Mouse (Mus musculus): ENCODE measurements around the gene Pknox1. TPM values are rescaled to one million over a fixed set of nuclear protein-coding genes. Genes with fewer than 3 reads are reported as not detected.

Pknox1 gene
- polyA plus RNA-seq, 1 experiment from 2014 or later, result 21.5 TPM

- H3K27me3 ChIP-seq (ENCODE audit: insufficient read depth, low read length), result no peaks in the 10 kb centered on the region
- DNase-seq (ENCODE audit: low spot score) (no peak), ATAC-seq (replicated peaks; ENCODE audit: low FRiP score, low read depth) (no peak)
- H3K4me2 ChIP-seq (ENCODE audit: low read length), result no peak overlapping the region
- no peaks in the 10 kb centered on the region for H3K36me3 ChIP-seq (ENCODE audit: insufficient read depth, low read length)
- no peak overlapping the region for H3K27ac ChIP-seq
- H3K9me3 ChIP-seq (replicated peaks; ENCODE audit: low read length), result no peaks in the 10 kb centered on the region
- no peak overlapping the region for H3K9ac ChIP-seq (ENCODE audit: low read depth, low read length)
- H3K4me1 ChIP-seq (replicated peaks; ENCODE audit: insufficient read depth, low read length), result no peaks in the 10 kb centered on the region
- TF ChIP-seq CTCF (IDR thresholded peaks at IDR 0.05; ENCODE audit: low read depth), result no peak
- 91% methylated on average over 4 of the region's 4 CpGs for WGBS
- no peak overlapping the region for H3K4me3 ChIP-seq (replicated peaks; ENCODE audit: low read depth, low read length)
Measured at GRCm38 (mm10) chr17:31623101-31623500, 58.6 kb downstream of the Pknox1 start.

- TF ChIP-seq CTCF (IDR thresholded peaks at IDR 0.05; ENCODE audit: low read depth), result no peak
- no peak overlapping the region for H3K4me3 ChIP-seq (replicated peaks; ENCODE audit: low read depth, low read length)
- ATAC-seq (replicated peaks; ENCODE audit: low FRiP score, low read depth) (no peak), DNase-seq (ENCODE audit: low spot score) (no peak)
- H3K27me3 ChIP-seq (ENCODE audit: insufficient read depth, low read length), result no peaks in the 10 kb centered on the region
- 94% methylated on average over 2 of the region's 2 CpGs for WGBS
- H3K9ac ChIP-seq (ENCODE audit: low read depth, low read length), result no peak overlapping the region
- H3K36me3 ChIP-seq (ENCODE audit: insufficient read depth, low read length), result no peaks in the 10 kb centered on the region
- no peaks in the 10 kb centered on the region for H3K4me1 ChIP-seq (replicated peaks; ENCODE audit: insufficient read depth, low read length)
- no peak overlapping the region for H3K27ac ChIP-seq
- no peak overlapping the region for H3K4me2 ChIP-seq (ENCODE audit: low read length)
- H3K9me3 ChIP-seq (replicated peaks; ENCODE audit: low read length), result no peaks in the 10 kb centered on the region
Measured at GRCm38 (mm10) chr17:31627961-31628360, 63.4 kb downstream of the Pknox1 start.

GRCm38 (mm10) chr17:31631081-31631800 lies 66.7 kb downstream of the Pknox1 start:
- WGBS, result 76% methylated on average over 10 of the region's 10 CpGs
- Histone ChIP-seq H3K27me3 (ENCODE audit: insufficient read depth, low read length) (no peaks in the 10 kb centered on the region), H3K9me3 (replicated peaks; ENCODE audit: low read length) (no peaks in the 10 kb centered on the region), H3K27ac (no peak overlapping the region), H3K4me1 (replicated peaks; ENCODE audit: insufficient read depth, low read length) (no peaks in the 10 kb centered on the region), H3K4me2 (ENCODE audit: low read length) (no peak overlapping the region), H3K36me3 (ENCODE audit: insufficient read depth, low read length) (no peaks in the 10 kb centered on the region), H3K9ac (ENCODE audit: low read depth, low read length) (no peak overlapping the region), H3K4me3 (replicated peaks; ENCODE audit: low read depth, low read length) (no peak overlapping the region)
- ATAC-seq (replicated peaks; ENCODE audit: low FRiP score, low read depth), result no peak
- TF ChIP-seq CTCF (IDR thresholded peaks at IDR 0.05; ENCODE audit: low read depth), result no peak
- no peak for DNase-seq (ENCODE audit: low spot score)

GRCm38 (mm10) chr17:31633007-31633406 lies 68.5 kb downstream of the Pknox1 start:
- Histone ChIP-seq H3K9me3 (replicated peaks; ENCODE audit: low read length) (no peaks in the 10 kb centered on the region), H3K4me1 (replicated peaks; ENCODE audit: insufficient read depth, low read length) (no peaks in the 10 kb centered on the region; the same call in 1 of the 2 replicates), H3K4me2 (ENCODE audit: low read length) (no peak overlapping the region), H3K27ac (no peak overlapping the region), H3K27me3 (ENCODE audit: insufficient read depth, low read length) (no peaks in the 10 kb centered on the region), H3K4me3 (replicated peaks; ENCODE audit: low read depth, low read length) (no peak overlapping the region), H3K36me3 (ENCODE audit: insufficient read depth, low read length) (no peaks in the 10 kb centered on the region), H3K9ac (ENCODE audit: low read depth, low read length) (no peak overlapping the region)
- ATAC-seq (replicated peaks; ENCODE audit: low FRiP score, low read depth), result no peak
- DNase-seq (ENCODE audit: low spot score), result no peak
- TF ChIP-seq CTCF (IDR thresholded peaks at IDR 0.05; ENCODE audit: low read depth), result no peak
- WGBS, result 69% methylated on average over 6 of the region's 6 CpGs

- no peak overlapping the region for H3K4me3 ChIP-seq (replicated peaks; ENCODE audit: low read depth, low read length)
- no peaks in the 10 kb centered on the region; the same call in 1 of the 2 replicates for H3K4me1 ChIP-seq (replicated peaks; ENCODE audit: insufficient read depth, low read length)
- no peak for TF ChIP-seq CTCF (IDR thresholded peaks at IDR 0.05; ENCODE audit: low read depth)
- ATAC-seq (replicated peaks; ENCODE audit: low FRiP score, low read depth), result no peak
- no peak overlapping the region for H3K9ac ChIP-seq (ENCODE audit: low read depth, low read length)
- no peaks in the 10 kb centered on the region for H3K9me3 ChIP-seq (replicated peaks; ENCODE audit: low read length)
- H3K27me3 ChIP-seq (ENCODE audit: insufficient read depth, low read length), result no peaks in the 10 kb centered on the region
- no peak overlapping the region for H3K27ac ChIP-seq
- DNase-seq (ENCODE audit: low spot score), result no peak
- WGBS, result 83% methylated on average over 5 of the region's 5 CpGs
- H3K36me3 ChIP-seq (ENCODE audit: insufficient read depth, low read length), result no peaks in the 10 kb centered on the region
- H3K4me2 ChIP-seq (ENCODE audit: low read length), result no peak overlapping the region
Measured at GRCm38 (mm10) chr17:31634896-31635295, 70.4 kb downstream of the Pknox1 start.

GRCm38 (mm10) chr17:31635781-31636180 lies 71.2 kb downstream of the Pknox1 start:
- Histone ChIP-seq H3K9me3 (replicated peaks; ENCODE audit: low read length) (no peaks in the 10 kb centered on the region), H3K4me2 (ENCODE audit: low read length) (0 out of 2 replicates have a peak overlapping the region, but pooled peaks have one; percentile 92), H3K36me3 (ENCODE audit: insufficient read depth, low read length) (no peaks in the 10 kb centered on the region), H3K4me3 (replicated peaks; ENCODE audit: low read depth, low read length) (no peak overlapping the region), H3K27ac (no peak overlapping the region), H3K9ac (ENCODE audit: low read depth, low read length) (no peak overlapping the region), H3K4me1 (replicated peaks; ENCODE audit: insufficient read depth, low read length) (no peaks in the 10 kb centered on the region; the same call in 1 of the 2 replicates), H3K27me3 (ENCODE audit: insufficient read depth, low read length) (no peaks in the 10 kb centered on the region)
- TF ChIP-seq CTCF (IDR thresholded peaks at IDR 0.05; ENCODE audit: low read depth), result no peak
- WGBS, result 68% methylated on average over 11 of the region's 11 CpGs
- ATAC-seq (replicated peaks; ENCODE audit: low FRiP score, low read depth), result no peak
- DNase-seq (ENCODE audit: low spot score), result no peak

All from kidney, postnatal 0 days (tissue).